Mouse (Mus musculus) small intestine, adult 2 months (tissue): Measurements from ENCODE around the gene Aqp6.

Experiments
- CTCF ChIP-seq: fragments of 200-500 bp; IDR thresholded peaks from 2 replicates; pipeline ENCODE4 v1.5.1; 2012; ENCODE audit warnings: low read depth, mild to moderate bottlenecking, control low read depth, inconsistent platforms, low read length, moderate library complexity, mixed read lengths; ENCODE audit not compliant: insufficient replicate concordance, insufficient read length; ENCODE audit errors: extremely low read depth
- POLR2A ChIP-seq: fragments of 200-500 bp; IDR thresholded peaks from 2 replicates; pipeline ENCODE4 v1.6.1; 2012; ENCODE audit warnings: low read depth, mild to moderate bottlenecking, control low read depth, inconsistent platforms, low read length, moderate library complexity

DNA sequence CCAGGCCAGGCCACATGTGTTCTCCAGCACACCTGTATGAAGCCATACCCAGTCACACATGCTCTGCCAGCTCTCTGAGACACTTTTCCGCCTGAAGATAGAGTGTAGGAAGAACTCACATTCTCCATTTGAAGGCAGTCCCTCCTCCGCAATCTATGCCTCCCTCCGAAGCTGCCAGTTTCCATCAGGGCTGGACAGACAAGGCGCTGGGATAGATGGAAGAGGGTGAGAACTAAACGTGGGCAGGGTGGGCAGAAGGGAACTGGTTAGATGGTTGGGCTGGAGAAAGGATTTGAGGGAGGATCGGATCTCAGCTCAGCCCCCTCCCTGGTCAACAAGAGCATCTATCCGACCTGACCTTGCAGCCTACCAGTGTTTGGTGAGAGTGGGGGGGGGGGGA is 4.4 kb upstream of the Aqp6 start:
- TF ChIP-seq POLR2A (no peak), CTCF (no peak)
